Mouse (Mus musculus): ENCODE data around the gene Myl9. TPM values are rescaled to one million over a fixed set of nuclear protein-coding genes. Genes with fewer than 3 reads are reported as not detected.

Myl9 gene
- polyA plus RNA-seq, 1 experiment: 0.09 TPM

DNA sequence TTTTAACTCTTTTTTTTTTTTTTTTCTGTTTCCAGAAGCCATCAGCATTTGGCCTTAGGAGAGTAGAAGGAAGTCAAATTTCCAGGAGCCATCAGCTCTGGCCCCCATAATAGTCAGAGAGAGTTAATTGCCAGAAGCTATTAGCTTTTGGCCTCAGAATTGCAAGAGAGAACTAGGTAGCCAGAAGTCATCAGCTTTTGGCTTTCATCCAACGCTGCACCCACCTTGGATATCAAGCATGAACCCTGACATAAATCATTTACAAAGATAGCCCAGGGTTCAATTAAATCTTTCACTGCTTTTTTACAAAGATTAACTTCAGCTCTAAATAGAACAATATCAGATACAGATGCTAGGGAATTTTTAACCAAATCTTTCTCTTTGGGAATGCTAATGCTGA lies 23.3 kb downstream of the Myl9 start:
- no peak for TF ChIP-seq GATA1 (IDR thresholded peaks at IDR 0.05; ENCODE audit: low read length)

DNA sequence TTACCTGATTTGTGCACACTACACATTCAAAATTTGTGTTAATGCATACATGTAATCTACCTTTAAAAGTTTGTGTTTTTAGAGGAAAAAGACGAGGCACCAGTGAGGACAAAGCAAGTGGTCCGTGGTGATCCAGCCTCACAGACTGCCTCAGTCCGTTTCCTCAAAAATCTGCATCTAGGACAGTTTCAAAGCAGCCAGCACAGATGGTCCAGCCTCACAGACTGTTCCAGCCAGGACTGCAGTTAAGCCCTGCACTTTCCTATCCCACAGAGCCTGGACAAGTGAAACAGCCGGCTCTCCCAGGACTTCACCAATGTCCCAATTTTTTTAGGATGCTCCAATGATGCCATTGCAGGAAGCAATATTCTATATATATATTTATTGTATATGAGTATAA lies 25.8 kb downstream of the Myl9 start:
- no peak for TF ChIP-seq GATA1 (IDR thresholded peaks at IDR 0.05; ENCODE audit: low read length)

DNA sequence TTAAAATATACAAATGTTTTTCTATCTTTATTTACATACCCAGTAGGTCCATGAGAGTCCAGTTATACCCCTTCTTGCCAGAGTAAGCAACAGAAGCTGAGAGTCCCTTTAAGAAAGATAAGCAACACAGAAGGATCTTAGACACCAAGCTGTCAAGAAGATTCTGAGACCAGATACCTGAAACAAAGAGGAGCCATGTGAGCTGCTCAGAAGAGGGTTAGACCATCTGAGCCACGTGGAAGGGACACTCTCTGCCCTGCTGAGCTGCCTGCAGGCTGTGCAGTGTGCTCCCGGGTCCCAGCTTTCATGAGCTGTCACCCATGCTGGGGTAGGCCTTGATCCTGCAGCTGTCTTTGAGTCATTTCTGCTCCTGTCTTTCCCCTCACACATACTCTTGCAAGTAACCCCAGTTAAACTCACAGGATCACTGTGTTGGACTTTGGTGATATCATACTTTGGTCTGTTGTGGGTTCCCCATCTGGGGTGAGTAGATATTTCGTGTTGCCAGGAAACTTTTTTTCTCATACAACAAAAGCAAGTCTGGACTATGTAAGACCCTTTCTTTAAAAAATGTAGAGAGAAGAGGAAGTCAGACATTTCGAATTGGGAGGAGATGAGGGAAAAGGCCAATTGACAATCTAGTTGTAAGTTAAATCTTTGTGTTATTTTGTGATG lies 28.6 kb downstream of the Myl9 start:
- no peak for TF ChIP-seq GATA1 (IDR thresholded peaks at IDR 0.05; ENCODE audit: low read length)

DNA sequence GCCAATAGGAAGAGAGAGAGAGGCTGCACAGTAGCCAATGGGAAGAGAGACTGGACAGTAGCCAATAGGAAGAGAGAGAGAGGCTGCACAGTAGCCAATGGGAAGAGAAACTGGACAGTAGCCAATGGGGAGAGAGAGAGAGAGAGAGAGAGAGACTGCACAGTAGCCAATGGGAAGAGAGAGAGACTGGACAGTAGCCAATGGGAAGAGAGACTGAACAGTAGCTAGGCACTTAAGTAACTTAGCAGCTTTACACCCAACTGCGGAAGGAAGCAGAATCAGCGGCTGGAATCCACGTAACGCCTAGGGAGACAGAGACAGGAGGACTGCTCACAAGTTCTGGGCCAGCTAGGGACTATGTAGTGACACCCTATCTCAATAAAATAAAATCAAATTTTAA lies 29.4 kb downstream of the Myl9 start:
- no peak for TF ChIP-seq GATA1 (IDR thresholded peaks at IDR 0.05; ENCODE audit: low read length)

DNA sequence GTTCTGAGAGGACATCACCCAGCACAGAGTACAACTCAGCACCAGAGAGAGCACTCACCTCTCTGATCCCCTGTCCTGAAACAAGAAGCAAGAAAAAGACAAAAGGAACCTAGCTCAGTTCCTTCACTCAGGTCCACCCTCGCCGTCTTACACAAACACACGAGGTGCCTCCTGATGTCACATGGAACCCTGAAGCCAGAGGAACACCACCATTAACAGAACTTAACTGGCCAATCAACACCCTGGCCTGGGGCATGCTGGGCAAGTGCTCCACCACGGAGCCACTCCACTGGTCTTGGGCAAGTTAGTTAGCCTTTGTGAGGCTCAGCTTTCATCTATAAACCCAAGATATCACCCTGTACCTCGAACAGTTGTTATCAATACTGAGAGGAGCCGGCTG lies 31.7 kb downstream of the Myl9 start:
- no peak for TF ChIP-seq GATA1 (IDR thresholded peaks at IDR 0.05; ENCODE audit: low read length)

DNA sequence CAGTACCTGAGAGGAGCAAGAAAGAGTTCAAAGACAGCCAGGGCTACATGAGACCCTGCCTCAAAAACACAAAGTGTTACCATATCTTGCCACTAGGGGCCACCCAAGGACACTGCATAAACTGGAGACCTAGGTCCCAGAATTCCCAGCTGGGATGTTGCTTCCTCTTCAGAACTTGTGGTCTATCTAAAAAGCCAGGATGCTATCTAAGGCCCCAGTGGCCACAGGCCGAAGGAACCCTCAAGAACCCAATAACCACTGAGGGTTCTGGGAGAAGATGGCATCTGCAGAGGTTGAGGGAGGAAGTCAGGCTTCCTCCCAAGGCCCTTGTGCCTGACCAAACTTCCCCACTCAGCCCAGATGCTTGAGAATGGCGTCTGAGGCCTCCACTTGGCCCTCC lies 34.4 kb downstream of the Myl9 start:
- TF ChIP-seq GATA1 (IDR thresholded peaks at IDR 0.05; ENCODE audit: low read length): no peak

DNA sequence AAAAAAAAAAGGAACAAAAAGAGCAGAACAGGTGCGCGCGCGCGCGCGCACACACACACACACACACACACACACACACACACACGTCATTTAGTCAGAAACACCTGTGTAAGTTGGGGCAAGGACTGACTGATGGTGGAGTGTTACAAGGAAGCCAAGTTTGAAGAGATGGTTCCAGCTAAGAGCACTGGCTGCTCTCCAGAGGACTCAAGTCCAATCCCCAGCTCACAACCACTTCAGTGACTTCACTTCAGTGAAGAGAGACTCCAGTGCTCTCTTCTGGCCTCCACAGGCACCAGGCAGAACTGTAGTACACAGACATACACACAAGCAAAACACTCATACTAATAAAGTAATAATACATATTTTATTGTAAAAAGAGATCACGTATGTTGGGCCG lies 35.5 kb downstream of the Myl9 start:
- TF ChIP-seq GATA1 (IDR thresholded peaks at IDR 0.05; ENCODE audit: low read length): no peak

DNA sequence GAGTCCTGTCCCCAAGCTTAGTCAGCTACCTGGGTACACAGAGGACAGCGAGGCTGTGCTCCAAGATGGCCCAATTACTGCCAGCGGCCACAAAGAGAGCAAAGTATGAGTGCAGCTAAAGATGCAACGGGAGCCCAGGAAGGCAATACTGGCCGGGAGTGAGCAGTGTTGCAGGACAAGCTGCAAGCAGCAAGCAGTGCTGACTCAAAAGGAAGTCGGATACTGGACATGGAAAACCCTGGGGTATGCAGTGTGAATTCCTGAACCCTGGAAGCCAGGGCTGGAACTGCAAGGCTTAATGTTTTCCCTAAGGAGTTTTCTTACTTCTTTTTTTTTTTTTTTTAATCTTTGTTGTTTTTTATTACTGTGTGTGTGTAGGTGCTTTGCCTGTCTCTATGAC lies 36.3 kb downstream of the Myl9 start:
- TF ChIP-seq GATA1 (IDR thresholded peaks at IDR 0.05; ENCODE audit: low read length): no peak

DNA sequence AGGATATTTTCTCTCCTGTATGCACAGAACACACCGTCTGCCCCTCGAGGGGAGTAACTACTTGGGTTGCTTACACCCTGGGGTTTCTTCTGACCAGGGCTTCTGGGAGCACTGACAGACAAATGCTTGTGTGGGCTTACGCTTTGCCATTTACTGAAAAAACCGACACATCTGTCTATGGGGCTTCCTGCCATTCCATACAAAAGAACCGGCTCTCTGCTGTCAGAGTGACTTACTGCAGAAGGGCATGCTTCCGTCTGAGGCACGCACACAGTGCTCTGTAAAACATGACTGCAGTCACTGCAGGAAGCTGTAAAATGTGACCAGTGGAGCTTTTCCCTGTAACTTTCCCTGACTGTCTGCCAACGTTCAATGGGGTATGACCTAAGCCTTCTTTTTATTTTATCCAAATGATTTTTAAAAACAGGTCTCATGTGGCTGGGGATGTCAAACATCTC lies 39.2 kb downstream of the Myl9 start:
- no peak for TF ChIP-seq GATA1 (IDR thresholded peaks at IDR 0.05; ENCODE audit: low read length)

DNA sequence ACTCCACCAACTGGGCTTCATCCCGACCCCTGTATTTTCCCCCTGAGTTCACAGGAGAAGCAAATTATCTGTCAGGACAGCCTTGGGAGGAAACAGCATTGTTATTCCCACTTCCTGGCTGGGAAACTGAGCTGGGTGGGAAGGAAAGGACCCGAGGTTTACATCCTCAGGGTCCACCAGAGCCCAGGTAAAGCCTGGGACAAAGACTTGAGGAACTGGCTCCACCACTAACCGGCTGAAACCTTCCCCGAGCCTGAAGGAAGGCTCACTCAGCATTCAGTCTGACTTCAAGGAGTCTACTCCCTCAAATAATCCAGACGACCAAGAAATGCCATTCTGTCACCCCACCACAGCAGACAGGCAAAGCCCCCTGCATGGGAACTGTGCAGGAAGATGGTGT lies 39.7 kb downstream of the Myl9 start:
- TF ChIP-seq GATA1 (IDR thresholded peaks at IDR 0.05; ENCODE audit: low read length): no peak

DNA sequence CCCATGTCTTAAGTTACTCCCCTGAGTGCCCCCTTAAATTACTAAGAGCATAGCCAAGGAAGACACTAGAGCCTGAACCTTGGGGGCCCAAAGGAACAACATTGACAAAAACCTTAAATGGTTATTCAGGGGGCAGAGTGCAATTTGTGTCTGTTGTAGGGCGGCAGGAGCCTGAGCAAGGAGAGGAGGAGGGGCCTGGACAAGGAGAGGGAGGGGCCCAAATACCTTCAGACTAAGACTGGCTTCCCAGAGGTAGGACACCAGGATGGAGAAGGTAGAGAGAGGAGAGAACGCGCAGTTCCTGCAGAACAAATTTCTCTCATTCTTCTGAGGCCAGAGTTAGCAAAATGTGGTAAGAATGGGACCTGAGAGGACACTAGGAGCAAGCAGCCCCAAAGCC lies 40.2 kb downstream of the Myl9 start:
- TF ChIP-seq GATA1 (IDR thresholded peaks at IDR 0.05; ENCODE audit: low read length): no peak

DNA sequence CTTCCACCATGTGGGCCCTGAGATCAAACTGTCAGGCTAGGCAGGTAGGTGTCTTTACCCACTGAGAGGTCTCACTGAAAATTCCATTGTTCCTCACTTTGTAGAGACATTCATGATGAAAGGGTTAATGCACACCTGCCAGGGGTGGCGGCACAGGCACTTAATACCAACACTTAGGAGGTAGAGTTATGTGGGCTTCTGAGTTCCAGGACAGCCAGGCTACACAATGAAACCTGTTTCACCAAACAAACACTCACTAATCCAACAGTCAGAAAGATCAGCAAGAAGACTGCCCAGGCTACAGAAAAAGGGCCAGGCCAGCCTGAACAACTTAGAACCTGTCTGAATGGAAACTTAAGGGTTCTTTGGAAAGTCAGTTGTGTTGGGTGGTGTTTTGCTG lies 40.9 kb downstream of the Myl9 start:
- no peak for TF ChIP-seq GATA1 (IDR thresholded peaks at IDR 0.05; ENCODE audit: low read length)

Other genes with a start within 250 kb of the Myl9 start
- gene Aar2, start 227.8 kb upstream of the Myl9 start, polyA plus RNA-seq (2012): 16.3 and 30.2 TPM in 2 replicates
- gene Dlgap4, start 161.7 kb upstream of the Myl9 start, polyA plus RNA-seq (2012): 63.0 and 86.1 TPM in 2 replicates
- gene Tgif2, start 64.6 kb downstream of the Myl9 start, polyA plus RNA-seq (2012): 63.8 and 94.9 TPM in 2 replicates
- gene 4930518I15Rik, start 82.5 kb downstream of the Myl9 start, polyA plus RNA-seq (2012): 0.05 and 0.08 TPM in 2 replicates
- gene Rab5if, start 87.7 kb downstream of the Myl9 start, polyA plus RNA-seq (2012): 122 and 186 TPM in 2 replicates
- 0.09 and 0.14 TPM in 2 replicates for gene Sla2, start 111.8 kb downstream of the Myl9 start, polyA plus RNA-seq (2012)
- gene Ndrg3, start 216.6 kb downstream of the Myl9 start, polyA plus RNA-seq (2012): 9.5 and 11.7 TPM in 2 replicates
- 4.9 and 6.4 TPM in 2 replicates for gene Dsn1, start 231.7 kb downstream of the Myl9 start, polyA plus RNA-seq (2012)

Data from G1E-ER4 (cell line).